Mouse (Mus musculus): ENCODE data around the gene Mlxip.
A peak's percentile ranks its signal among the peaks of the same experiment; 100 is the strongest.

The Mlxip gene

DNA sequence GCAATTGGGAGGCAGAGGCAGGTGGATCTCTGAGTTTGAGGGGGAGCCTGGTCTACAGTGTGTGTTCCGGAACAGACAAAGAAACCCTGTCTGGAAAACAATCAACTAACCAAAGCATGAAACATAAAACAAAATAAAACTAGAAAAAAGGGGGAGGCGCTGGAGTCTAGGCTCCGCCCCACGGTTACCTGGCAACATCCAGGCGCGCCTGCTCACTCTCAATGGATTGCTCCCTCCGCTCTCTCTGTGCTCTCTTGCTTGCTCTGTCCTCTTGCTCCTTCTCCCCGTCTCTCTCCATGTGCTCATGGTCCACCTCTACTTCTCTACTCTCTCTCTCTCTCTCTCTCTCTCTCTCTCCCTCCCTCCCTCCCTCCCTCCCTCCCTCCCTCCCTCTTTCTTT is 11.9 kb upstream of the Mlxip start:
- DNase-seq (ENCODE audit: low read depth, low spot score) = no peak

DNA sequence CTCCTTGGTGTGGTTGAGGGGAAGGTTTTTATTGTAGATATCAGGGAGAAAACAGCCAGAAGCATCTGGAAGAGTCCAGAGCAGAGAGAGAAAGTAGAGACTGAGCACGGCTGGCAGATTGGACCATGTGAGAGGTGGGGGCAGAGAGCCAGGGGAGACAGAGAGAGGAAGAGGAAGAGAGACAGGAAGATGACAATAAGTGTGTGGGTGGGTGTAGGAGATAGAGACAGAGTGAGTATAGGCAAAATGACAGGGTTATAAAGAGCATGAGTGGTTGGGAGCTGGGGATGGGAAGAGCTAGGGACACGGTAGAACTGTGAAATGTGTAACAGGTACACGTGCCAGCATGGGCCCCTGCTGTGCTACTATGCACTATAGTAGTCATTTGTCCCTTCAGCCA is 6.1 kb upstream of the Mlxip start:
- DNase-seq (ENCODE audit: low read depth, low spot score) = no peak

DNA sequence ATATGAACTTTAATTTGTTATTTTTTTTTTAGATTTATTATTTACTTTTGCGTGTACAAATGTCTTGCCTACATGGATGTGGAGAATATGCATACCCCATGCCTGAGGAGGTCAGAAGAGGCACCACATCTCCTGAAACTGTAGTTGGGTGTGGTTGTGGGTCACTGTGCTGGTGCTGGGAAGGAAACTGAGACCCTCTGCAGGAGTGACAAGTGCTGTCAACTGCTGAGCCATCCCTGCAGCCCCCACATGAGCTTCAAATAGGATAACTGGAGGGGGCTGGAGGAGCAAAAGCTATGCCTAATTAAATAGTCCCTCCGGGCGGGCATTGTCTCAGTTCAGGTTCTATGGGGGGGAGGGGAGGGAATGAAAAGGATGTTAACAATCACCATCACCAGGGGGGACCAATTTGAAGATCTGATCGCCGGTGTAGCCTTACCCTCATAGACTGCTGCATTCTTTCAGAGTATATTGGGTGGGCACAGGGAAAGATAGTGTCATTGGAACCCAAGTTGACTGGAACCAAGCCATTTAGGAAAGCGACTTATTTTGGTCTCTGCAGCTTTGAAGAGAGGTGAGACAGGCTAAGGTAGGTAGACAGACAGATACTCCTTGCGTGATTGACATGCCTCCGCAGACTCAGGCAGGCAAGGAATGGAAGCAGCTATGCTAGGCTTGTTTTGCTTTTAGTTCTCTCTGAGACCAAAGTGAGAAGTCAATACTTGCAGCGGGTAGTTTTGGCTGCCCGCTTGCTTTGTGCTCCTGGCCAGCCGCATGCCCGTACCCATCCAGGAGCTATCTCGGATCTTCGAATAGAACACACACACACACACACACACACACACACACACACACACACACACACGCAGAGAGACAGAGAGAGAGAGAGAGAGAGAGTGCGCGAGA is 3.8 kb upstream of the Mlxip start:
- DNase-seq (ENCODE audit: low read depth, low spot score) = no peak

DNA sequence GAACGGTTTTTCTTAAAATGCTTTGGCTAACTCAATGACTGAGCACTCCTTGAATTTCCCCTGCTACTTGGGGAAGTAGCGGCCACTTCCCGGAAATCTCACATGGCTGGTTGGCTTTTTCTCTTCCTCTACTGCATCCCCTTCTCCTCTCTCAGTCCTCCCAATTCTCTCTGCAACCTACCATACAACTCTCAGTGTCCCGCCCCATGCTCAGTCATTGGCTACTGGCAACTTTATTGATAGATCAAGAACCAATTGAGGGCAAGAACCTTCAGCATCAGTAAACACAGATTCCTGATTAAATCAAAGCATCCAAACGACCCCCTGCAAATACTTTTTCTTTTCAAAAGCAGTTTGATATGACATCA is 3.2 kb upstream of the Mlxip start:
- DNase-seq (ENCODE audit: low read depth, low spot score) = peak; percentile 90

DNA sequence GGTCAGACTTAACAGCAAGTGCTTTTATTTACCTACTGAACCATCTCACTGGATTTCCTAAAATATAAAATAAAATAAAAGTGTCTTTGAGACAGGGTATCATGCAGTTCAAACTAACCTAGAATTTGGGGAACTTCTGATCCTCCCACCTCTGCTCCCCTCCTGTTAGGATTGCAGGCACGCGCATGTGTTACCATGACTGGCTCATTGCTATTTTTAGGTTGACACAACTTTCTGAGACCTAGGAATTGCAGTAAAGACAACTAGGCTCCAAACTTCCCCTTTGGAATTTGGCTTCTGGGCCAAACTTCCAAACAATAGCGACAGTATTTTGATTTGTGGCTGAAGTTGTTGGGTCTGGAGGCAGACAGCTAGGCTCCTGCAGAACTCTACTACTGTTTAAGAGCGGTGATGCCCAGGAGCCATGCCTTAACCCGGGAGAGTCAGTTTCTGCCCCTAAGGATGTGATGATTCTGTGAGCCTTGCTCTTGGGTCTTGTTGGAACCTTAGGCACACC is 754 bp upstream of the Mlxip start:
- DNase-seq (ENCODE audit: low read depth, low spot score) = no peak

DNA sequence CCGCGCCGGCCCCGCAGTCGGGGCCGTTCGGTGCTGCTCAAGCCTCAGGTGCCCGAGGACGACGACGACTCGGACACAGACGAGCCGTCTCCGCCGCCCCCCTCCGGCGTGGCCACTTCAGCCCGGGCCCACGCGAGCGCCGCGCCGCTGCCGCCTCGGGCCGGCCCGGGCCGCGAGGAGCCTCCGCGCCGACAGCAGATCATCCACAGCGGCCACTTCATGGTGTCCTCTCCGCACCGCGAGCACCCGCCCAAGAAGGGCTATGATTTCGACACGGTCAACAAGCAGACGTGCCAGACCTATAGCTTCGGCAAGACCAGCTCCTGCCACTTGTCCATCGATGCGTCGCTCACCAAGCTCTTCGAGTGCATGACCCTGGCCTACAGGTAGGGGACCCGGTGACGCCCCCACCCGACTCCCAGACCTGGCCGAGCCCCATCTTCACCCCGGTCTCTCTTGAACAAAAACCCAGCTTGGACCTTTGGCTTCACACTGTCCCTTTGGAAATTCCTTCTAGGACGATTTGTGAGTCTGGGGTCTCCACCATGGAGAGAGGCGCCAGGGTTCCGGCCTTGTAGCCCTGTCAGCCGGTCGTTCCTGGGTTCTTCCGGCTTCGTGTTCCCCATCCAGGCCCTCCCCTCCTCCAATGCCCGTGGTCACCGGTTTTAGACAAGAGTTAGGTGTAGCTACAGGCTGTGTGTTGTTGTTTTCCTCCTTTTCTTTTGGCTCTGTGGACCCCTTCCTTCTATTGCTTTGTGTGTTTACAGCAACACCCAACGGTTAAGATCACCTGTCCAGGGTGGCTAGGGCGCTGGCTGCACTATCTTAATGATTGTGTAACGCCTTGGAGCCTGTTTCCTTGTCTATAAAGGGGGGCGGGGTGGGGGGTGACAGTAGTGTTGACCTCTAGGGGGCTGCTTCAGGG is 621 bp downstream of the Mlxip start:
- DNase-seq (ENCODE audit: low read depth, low spot score) = peak; percentile 27

DNA sequence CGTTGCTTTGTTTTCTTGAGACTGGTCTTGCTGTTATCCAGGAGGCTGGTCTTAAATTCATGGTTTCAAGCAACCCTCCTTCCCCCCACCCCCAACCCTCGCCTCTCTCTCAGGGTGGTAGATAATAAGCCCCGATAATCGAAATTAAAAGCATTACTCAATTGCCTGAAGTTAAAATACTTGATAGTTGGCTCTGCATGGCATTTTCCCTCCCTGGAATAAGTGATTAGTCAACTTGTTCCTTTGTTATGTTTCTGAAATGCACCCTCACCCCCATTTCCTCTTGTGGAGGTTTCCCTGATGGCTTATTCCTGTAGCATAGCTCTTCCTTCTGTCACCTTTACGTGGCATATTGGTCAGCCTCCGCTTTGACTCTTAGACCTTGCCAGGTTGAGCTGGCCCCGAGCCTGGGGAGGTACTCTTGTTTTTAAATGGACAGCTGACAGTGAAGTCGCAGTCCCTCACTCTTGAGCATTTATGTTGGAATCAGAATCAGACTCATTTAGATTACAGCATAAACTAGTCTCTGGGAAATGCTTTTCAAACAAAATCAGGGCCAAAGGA is 2.4 kb downstream of the Mlxip start:
- DNase-seq (ENCODE audit: low read depth, low spot score) = peak; percentile 81

DNA sequence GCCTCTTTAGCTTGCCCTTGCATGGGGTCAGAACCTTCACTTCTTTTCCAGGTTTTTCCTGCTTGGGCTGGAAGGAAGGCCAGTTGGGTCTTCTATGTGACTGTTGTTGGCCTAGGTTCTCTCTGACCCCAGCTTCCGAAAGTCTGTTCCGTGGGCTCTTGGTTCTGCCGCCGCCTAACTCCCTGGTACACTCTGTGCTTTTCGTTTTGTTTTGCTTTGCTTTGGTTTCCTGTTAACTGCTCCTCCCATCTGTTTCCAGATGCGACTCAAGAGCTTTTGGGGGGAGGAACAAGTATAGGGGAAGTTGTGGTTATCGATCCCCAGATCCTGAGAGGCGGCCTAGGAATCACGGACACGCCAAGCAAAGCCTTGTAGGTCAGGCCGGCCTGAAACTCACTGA is 3.2 kb downstream of the Mlxip start:
- DNase-seq (ENCODE audit: low read depth, low spot score) = peak; percentile 41

DNA sequence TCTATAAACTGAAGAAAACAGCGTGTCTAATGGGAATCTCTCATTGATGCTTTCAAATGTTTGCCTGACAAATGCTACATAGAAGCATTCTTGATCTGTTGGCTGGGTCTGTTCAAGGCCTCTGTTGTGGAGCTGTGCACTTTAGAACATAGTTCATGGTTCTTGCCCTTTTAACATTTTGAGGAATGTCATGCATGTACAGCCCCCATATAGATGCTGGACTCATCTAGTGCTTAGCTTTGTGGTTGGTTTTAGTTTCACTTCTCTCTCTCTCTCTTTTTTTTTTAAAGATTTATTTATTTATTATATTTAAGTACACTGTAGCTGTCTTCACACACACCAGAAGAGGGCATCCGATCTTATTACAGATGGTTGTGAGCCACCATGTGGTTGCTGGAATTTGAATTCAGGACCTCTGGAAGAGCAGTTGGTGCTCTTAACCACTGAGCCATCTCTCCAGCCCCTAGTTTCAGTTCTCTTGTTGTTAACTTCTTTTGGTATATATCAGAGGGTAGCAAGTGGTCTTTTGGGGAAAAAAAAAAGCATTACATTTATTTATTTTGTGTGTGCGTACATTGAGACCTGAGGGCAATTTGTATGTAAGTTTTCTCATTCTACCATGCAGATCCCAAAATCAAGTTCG is 4.4 kb downstream of the Mlxip start:
- no peak for DNase-seq (ENCODE audit: low read depth, low spot score)

DNA sequence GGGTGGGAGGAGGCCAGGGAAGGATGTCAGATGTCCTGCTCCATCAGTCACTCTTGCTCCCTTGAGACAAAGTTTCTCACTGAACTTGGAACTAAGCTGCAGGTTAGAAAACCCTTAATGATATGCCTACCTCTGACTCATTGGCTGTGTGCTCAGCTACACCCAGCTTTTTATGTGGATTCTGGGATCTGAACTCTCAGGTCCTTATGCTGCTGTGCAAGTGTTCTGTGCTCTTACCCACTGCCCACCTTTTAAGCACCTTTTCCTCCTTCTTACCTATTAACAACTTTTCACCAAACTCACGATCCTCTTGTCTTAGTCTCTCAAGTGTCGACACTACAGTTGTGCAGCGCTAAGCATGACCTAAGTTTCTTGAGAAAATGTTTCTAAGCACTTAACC is 9.9 kb downstream of the Mlxip start:
- no peak for DNase-seq (ENCODE audit: low read depth, low spot score)

DNA sequence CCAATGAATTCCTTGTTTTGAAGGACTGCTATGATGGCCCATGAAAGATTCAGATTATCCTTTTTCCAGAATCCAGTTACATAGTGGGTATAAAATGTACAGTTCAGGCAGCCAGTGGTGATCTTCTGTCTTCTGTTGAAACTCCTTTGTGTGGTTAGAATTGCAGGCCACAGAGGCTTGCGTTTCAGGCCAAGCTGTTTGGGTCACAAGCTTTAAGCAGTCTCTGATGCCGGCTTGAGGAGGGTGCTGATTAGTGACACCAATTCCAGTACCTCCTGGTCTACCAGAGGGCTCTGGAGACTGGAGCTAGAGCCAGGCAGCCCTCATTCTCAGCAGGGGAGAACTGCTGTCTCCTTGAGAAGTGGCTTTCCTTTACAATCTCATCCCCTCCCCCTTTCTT is 12.4 kb downstream of the Mlxip start:
- DNase-seq (ENCODE audit: low read depth, low spot score) = no peak

DNA sequence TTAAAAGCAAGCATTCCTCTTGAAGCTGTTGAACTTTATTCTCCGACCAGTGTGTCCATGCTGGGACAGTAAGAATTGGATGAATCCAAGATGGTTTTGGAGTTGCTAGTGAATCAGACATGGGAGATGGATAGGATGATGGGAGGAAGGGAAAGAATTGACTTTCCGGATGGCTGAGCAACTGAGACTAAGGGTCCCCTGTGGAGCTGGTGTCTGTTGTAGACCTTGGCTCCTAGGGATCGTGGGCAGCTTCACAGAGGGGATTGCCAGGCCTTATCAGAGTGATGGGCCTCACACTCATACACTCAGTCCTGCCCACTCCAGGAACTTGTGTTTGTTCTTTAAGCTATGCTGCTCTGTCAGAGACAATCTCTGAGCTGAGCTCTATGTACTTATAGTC is 13.6 kb downstream of the Mlxip start:
- DNase-seq (ENCODE audit: low read depth, low spot score) = peak; percentile 36

DNA sequence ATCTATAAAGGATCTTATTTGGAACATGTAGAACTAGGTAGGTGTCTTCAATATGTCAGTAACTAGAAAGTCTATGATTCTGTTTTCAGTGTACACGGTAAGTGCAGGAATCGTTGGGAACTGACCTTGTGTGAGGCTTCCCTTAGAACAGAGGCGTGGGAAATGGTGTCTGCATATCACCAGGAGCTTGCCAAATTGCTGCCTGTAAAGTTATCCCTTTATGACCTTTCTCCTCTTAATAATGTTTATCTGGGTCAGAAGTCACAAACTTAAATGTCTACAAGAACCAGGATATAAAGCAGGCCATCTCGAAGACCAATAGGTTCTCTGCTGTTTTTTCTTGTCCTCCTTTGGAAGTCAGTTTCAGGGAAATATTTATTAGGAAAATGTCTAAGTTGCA is 17.6 kb downstream of the Mlxip start:
- no peak for DNase-seq (ENCODE audit: low read depth, low spot score)

DNA sequence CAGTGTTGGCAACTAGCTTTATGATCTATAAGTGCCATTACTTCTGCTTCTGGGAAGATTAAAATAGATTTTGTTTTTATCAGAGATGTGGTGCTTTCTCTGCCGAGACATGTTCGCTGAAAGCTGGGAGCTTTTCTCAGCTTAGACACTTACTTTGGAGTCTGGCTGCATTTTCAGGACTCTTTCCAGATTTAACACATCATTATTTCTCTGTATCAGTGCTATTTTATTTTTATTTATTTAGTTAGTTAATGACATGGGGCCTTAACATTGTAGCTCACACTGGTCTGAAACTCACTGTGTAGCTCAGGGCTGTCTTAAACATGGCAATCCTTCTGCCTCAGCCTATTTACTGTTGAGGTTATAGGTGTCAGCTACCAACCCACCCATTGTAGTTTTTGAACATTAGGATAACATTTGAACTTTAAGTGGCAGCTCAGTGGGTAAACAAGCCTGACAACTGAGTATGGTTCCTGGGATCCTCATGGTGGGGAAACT is 19.3 kb downstream of the Mlxip start:
- DNase-seq (ENCODE audit: low read depth, low spot score) = no peak

DNA sequence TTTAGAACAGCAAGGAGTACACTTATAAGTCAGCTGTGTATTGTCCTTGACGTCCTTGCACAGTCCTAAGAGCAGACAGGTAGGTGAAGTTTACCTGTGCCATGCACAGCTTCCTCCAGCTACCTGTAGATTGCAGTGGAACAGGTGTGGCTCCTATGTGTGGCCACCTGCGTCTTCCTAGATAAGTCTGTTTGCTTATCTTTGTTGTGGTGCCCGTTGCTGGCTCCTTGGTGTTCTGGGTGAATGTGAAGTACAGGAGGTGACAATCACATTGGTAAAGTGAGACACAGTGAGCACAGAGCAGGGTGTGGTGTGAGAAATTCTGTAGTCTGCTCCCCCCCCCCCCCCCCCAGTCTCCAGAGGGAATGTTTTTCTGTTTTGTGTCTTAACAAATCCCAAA is 21.6 kb downstream of the Mlxip start:
- DNase-seq (ENCODE audit: low read depth, low spot score) = no peak

DNA sequence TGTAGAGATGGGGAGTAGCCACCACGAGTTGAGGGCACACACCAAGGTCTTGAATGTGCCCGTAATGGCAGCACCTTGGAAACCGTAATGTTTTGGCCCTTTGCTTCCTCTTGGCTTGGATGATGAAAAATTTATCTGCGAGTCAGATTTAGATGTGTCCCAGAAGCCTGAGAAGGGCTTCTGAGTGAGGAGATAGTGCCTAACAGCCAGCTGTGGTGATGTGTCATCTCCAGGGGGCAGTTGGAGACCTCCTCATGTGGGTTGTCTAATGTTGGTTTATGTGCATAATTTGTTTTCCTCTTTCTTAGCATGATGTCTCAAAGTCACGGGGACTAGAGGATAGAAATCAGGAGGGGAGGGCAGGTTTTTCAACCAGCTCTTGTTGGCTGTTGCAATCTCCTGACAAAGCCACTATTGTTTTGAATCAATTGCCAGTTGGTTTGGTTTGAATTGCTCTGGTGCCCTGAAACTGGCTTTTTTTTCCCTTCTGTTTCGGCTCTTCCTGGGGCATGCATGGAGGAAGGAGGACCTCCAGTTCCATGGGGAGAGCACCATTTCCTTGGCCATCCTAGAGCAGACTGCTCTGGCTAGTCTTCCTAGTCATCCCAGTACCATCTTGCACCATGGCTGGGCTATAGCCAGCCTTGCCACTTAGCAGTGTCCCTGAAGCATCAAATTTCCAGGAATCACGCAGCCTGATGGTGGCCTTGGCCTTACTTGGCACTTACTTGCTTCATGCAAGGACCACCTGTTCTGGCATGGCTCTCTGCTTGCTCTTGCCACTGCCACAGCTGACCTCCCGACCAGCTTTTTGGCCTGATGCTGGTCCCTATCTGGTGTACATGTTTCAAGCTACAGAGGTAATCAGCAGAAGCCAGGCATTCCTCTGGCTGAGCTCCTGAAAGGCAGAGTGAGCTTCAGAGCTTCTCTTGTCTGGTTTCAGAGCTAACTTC is 22.2 kb downstream of the Mlxip start:
- DNase-seq (ENCODE audit: low read depth, low spot score) = peak; percentile 80

DNA sequence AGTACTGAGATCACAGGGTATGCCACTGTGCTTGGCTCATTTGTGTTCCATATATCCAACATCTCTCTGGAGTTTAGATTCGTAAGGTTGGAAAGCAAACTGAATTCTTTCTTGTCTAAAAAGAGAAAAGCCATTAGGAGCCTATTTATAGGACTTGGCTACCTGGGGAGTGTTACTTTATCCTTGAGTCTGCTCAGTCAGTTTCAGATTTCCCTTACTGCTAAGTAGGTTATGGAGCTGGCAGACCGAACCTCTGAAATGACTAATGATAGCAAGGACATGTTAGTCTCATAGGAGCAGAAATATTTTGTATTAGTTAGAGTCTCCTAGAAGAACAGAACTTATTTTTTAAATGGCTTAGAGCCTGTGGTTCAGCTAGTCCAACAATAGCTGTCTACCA is 29.3 kb downstream of the Mlxip start:
- DNase-seq (ENCODE audit: low read depth, low spot score) = peak; percentile 84

DNA sequence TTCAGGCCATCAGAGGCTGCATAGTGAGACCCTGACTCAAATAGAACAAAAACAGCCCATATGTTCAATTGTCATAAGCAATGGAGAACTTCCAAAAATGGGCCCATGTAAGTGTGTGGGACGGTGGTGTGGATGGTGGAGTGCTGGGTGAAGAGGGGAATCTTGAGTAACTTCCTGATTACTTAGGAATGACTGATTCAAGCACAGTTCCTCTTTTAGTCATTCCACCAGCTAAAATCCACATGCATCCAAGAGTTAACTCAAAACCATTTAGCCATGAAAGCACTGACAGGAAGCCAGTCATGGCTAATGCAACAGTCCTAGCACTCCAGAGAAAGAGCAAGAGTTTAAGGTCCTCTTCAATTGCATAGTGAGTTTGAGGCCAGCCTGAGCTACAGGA is 33.0 kb downstream of the Mlxip start:
- DNase-seq (ENCODE audit: low read depth, low spot score) = no peak

DNA sequence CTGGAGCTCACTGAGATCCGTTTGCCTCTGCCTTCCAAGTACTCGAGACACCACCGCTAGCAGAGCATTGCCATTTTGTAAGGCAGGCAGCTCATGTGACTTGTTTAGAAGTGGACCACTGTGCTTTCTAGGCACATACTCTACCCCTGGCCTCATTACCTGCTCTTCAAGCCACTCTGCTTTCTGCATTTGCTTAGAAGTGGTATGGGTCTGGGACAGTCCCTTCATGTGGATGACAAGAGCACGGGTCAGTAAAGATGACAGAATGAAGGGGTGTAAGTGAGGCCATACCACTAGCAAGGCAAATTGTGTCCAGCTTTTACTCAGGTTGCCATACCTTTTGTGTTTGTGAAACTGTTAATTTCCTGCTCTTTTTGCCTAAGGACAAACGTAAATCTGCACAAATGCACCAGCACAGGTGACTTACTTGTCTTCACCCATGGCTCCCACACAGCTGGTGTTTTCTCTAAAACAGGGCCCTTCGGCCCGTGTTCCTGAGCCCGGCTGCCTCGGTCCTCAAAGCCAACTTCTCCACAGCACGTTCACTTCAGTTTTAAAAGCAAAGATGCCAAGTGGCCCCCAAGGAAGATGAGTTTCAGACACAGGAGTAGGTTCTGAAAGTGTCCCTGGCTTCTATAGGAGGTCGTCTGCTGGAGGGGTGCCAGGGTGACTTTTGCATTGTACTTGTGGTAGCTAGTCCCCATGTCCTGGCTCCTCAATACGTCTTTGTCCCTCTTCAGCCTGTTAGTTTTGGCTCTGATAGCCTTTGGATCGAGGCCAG is 37.1 kb downstream of the Mlxip start:
- peak; percentile 85 for DNase-seq (ENCODE audit: low read depth, low spot score)
